Mouse (Mus musculus) small intestine, adult 2 months (tissue): ENCODE results near the gene Hist2h2aa1.

ENCODE experiments used
- CTCF ChIP-seq: fragments of 200-500 bp; IDR thresholded peaks from 2 replicates; pipeline ENCODE4 v1.5.1; 2012; ENCODE audit warnings: low read depth, mild to moderate bottlenecking, control low read depth, inconsistent platforms, low read length, moderate library complexity, mixed read lengths; ENCODE audit not compliant: insufficient replicate concordance, insufficient read length; ENCODE audit errors: extremely low read depth
- POLR2A ChIP-seq: fragments of 200-500 bp; IDR thresholded peaks from 2 replicates; pipeline ENCODE4 v1.6.1; 2012; ENCODE audit warnings: low read depth, mild to moderate bottlenecking, control low read depth, inconsistent platforms, low read length, moderate library complexity

DNA sequence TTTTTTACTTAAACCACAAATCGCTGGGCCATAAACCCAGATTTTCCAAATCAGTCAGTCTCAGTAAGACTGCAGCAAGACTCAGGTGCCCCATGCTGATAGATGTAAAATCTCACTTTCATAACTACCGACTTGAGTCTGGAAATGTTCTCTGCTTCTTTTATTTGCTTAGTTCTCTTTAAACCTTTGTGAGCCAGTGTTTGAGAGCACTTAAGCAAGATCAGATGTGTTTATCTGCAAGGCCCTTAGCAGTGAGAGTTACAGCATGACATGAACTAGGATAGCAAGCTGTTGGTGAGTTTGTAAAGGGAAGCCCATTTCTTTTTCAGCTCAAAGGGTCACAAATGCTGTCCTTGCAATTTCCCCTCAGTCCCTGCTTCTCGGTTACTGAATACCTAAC is 11.9 kb downstream of the Hist2h2aa1 start:
- TF ChIP-seq CTCF (no peak), POLR2A (no peak)
